Mouse (Mus musculus) left cerebral cortex, postnatal 10 days (tissue): ENCODE results near the gene Fndc9. TPM values are rescaled to one million over a fixed set of nuclear protein-coding genes. Genes with fewer than 3 reads are reported as not detected.

Experiments
- DNase-seq, 2 experiments: peaks; one replicate each; pipeline ENCODE4 v3.0.0; 2021 to 2022; ENCODE audit warnings: low spot score in 2 of 2, mixed read lengths in 1 of 2; ENCODE audit errors: extremely low spot score in 1 of 2
- intact Hi-C: fragments of 180-260 bp; cut with DNase I; formaldehyde crosslinking; loops from one replicate; pipeline ENCODE4 v1.15.1; 2025
- total RNA-seq, 2 experiments: library from RNA; stranded (reverse); gene quantifications; 2 replicates each; pipeline ENCODE4 v1.2.3; 2021

The Fndc9 gene
- total RNA-seq, 2 experiments from 2014 or later = 9.6 to 10.0 TPM

GRCm38 (mm10) chr11:46223575-46223974, 11.8 kb upstream of the Fndc9 start:
- intact Hi-C loops = no loop called here
- DNase-seq = no peak

GRCm38 (mm10) chr11:46225345-46225744, 10.0 kb upstream of the Fndc9 start:
- intact Hi-C loops = no loop called here
- no peak for DNase-seq

- intact Hi-C loops = no loop called here
These were observed 5.1 kb upstream of the Fndc9 start for GRCm38 (mm10) chr11:46230184-46230583.

GRCm38 (mm10) chr11:46232803-46233202, 2.5 kb upstream of the Fndc9 start:
- intact Hi-C loops = no loop called here

More at GRCm38 (mm10) chr11:46230184-46230583, 5.1 kb upstream of the Fndc9 start:
- DNase-seq = no peak

GRCm38 (mm10) chr11:46233966-46234365, 1.4 kb upstream of the Fndc9 start:
- intact Hi-C loops = no loop called here
- no peak for DNase-seq

More at GRCm38 (mm10) chr11:46232803-46233202, 2.5 kb upstream of the Fndc9 start:
- DNase-seq = no peak

GRCm38 (mm10) chr11:46236976-46237375, 1.6 kb downstream of the Fndc9 start:
- intact Hi-C loops = no loop called here

GRCm38 (mm10) chr11:46241150-46241673, 5.9 kb downstream of the Fndc9 start:
- no peak for DNase-seq
- intact Hi-C loops = no loop called here

More at GRCm38 (mm10) chr11:46236976-46237375, 1.6 kb downstream of the Fndc9 start:
- peak; percentile 55 to 83 for DNase-seq

- no peak for DNase-seq
- intact Hi-C loops = no loop called here
These were observed 6.7 kb downstream of the Fndc9 start for GRCm38 (mm10) chr11:46241985-46242384.

- intact Hi-C loops = no loop called here
- DNase-seq = no peak
These were observed 9.6 kb downstream of the Fndc9 start for GRCm38 (mm10) chr11:46244731-46245604.

GRCm38 (mm10) chr11:46245926-46246325, 10.6 kb downstream of the Fndc9 start:
- peak in 1 of 2 experiments; percentile 19 for DNase-seq
- intact Hi-C loops = no loop called here

GRCm38 (mm10) chr11:46246393-46246792, 11.1 kb downstream of the Fndc9 start:
- DNase-seq = no peak
- intact Hi-C loops = no loop called here

- intact Hi-C loops = no loop called here
- no peak for DNase-seq
These were observed 13.0 kb downstream of the Fndc9 start for GRCm38 (mm10) chr11:46248352-46248751.

- intact Hi-C loops = no loop called here
- DNase-seq = peak; percentile 46 to 72
These were observed 16.7 kb downstream of the Fndc9 start for GRCm38 (mm10) chr11:46251994-46252393.

- intact Hi-C loops = no loop called here
- no peak for DNase-seq
These were observed 20.0 kb downstream of the Fndc9 start for GRCm38 (mm10) chr11:46255291-46255690.

- intact Hi-C loops = no loop called here
- DNase-seq = no peak
These were observed 22.9 kb downstream of the Fndc9 start for GRCm38 (mm10) chr11:46258207-46258606.

- intact Hi-C loops = no loop called here
- no peak for DNase-seq
These were observed 23.4 kb downstream of the Fndc9 start for GRCm38 (mm10) chr11:46258749-46259148.

- DNase-seq = no peak
- intact Hi-C loops = no loop called here
These were observed 27.5 kb downstream of the Fndc9 start for GRCm38 (mm10) chr11:46262854-46263253.

- no peak for DNase-seq
- intact Hi-C loops = no loop called here
These were observed 28.0 kb downstream of the Fndc9 start for GRCm38 (mm10) chr11:46263291-46263690.

- no peak for DNase-seq
- intact Hi-C loops = no loop called here
These were observed 29.3 kb downstream of the Fndc9 start for GRCm38 (mm10) chr11:46264584-46264983.
